Mouse (Mus musculus): ENCODE measurements around the gene Stag1. TPM values are rescaled to one million over a fixed set of nuclear protein-coding genes. Genes with fewer than 3 reads are reported as not detected.

Gene Stag1
- polyA plus RNA-seq, 1 experiment from 2014 or later: 40.9 TPM

GRCm38 (mm10) chr9:100581543-100582492, 15.8 kb upstream of the Stag1 start:
- WGBS: 45% methylated on average over 13 of the region's 13 CpGs
- ATAC-seq (replicated peaks; ENCODE audit: low FRiP score, low read depth) (peak; percentile 52; the same call in 1 of the 2 replicates), DNase-seq (ENCODE audit: low spot score) (peak; percentile 50)
- H3K4me1 ChIP-seq (replicated peaks; ENCODE audit: insufficient read depth, low read length): peaks cover 11% of the 10 kb centered on the region; the same call in 1 of the 2 replicates
- H3K36me3 ChIP-seq (ENCODE audit: insufficient read depth, low read length): no peaks in the 10 kb centered on the region
- no peak overlapping the region for H3K4me3 ChIP-seq (replicated peaks; ENCODE audit: low read depth, low read length)
- H3K9ac ChIP-seq (ENCODE audit: low read depth, low read length): no peak overlapping the region
- H3K27ac ChIP-seq: peak overlapping the region; percentile 60
- H3K9me3 ChIP-seq (replicated peaks; ENCODE audit: low read length): no peaks in the 10 kb centered on the region
- no peaks in the 10 kb centered on the region for H3K27me3 ChIP-seq (ENCODE audit: insufficient read depth, low read length)
- no peak for TF ChIP-seq CTCF (IDR thresholded peaks at IDR 0.05; ENCODE audit: low read depth)
- H3K4me2 ChIP-seq (ENCODE audit: low read length): no peak overlapping the region

DNA sequence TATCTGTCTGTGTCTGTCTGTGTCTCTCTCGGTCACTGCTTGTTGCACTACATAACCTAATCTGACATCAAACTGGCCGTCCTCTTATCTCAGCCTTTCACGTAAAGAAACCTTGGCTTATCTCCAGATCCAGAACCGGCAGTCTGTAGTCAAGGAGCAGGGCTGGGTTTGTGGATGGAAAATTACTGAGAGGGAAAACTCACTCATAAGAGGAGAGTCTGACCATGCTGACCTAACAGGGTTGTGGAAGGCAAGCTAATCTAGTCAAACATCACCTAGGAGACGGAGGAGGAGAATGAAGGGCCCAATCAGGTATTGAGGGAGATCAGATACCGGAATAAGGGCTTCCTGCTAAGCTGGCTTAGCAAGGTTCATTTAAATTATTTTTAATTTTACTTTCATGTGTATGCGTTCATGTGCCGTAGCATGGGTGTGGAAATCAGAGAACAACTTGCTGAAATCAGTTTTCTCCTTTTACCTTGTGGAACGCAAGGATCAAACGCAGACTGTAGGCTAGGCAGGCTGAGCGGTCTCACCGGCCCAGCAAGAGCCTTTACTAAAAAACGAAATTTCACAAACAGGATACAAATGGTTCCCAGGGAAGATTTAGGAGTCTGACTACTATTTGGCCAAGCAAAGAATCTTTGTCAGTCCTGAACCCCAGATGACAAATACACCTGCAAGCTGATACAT, 14.6 kb upstream of the Stag1 start:
- Histone ChIP-seq H3K27ac (peak overlapping the region; percentile 85), H3K9me3 (replicated peaks; ENCODE audit: low read length) (no peaks in the 10 kb centered on the region), H3K4me1 (replicated peaks; ENCODE audit: insufficient read depth, low read length) (peaks cover 11% of the 10 kb centered on the region; the same call in 1 of the 2 replicates), H3K36me3 (ENCODE audit: insufficient read depth, low read length) (no peaks in the 10 kb centered on the region), H3K4me2 (ENCODE audit: low read length) (peak overlapping the region; percentile 32; the same call in 1 of the 2 replicates), H3K4me3 (replicated peaks; ENCODE audit: low read depth, low read length) (no peak overlapping the region), H3K9ac (ENCODE audit: low read depth, low read length) (no peak overlapping the region), H3K27me3 (ENCODE audit: insufficient read depth, low read length) (no peaks in the 10 kb centered on the region)
- ATAC-seq (replicated peaks; ENCODE audit: low FRiP score, low read depth) (peak; percentile 89), DNase-seq (ENCODE audit: low spot score) (peak; percentile 74)
- 45% methylated on average over 13 of the region's 13 CpGs for WGBS
- TF ChIP-seq CTCF (IDR thresholded peaks at IDR 0.05; ENCODE audit: low read depth): no peak

GRCm38 (mm10) chr9:100584031-100584430, 13.6 kb upstream of the Stag1 start:
- no peak overlapping the region for H3K9ac ChIP-seq (ENCODE audit: low read depth, low read length)
- H3K9me3 ChIP-seq (replicated peaks; ENCODE audit: low read length): no peaks in the 10 kb centered on the region
- ATAC-seq (replicated peaks; ENCODE audit: low FRiP score, low read depth) (no peak), DNase-seq (ENCODE audit: low spot score) (no peak)
- no peaks in the 10 kb centered on the region for H3K36me3 ChIP-seq (ENCODE audit: insufficient read depth, low read length)
- WGBS: 55% methylated on average over 4 of the region's 4 CpGs
- no peak overlapping the region for H3K4me2 ChIP-seq (ENCODE audit: low read length)
- no peaks in the 10 kb centered on the region for H3K27me3 ChIP-seq (ENCODE audit: insufficient read depth, low read length)
- no peak for TF ChIP-seq CTCF (IDR thresholded peaks at IDR 0.05; ENCODE audit: low read depth)
- no peak overlapping the region for H3K4me3 ChIP-seq (replicated peaks; ENCODE audit: low read depth, low read length)
- peak overlapping the region; percentile 85 for H3K27ac ChIP-seq
- peaks cover 11% of the 10 kb centered on the region; the same call in 1 of the 2 replicates for H3K4me1 ChIP-seq (replicated peaks; ENCODE audit: insufficient read depth, low read length)

GRCm38 (mm10) chr9:100590462-100590861, 7.1 kb upstream of the Stag1 start:
- WGBS: 61% methylated on average over 4 of the region's 4 CpGs
- Histone ChIP-seq H3K27ac (no peak overlapping the region), H3K4me1 (replicated peaks; ENCODE audit: insufficient read depth, low read length) (no peaks in the 10 kb centered on the region), H3K4me2 (ENCODE audit: low read length) (no peak overlapping the region), H3K9ac (ENCODE audit: low read depth, low read length) (no peak overlapping the region), H3K9me3 (replicated peaks; ENCODE audit: low read length) (no peaks in the 10 kb centered on the region), H3K36me3 (ENCODE audit: insufficient read depth, low read length) (no peaks in the 10 kb centered on the region), H3K27me3 (ENCODE audit: insufficient read depth, low read length) (no peaks in the 10 kb centered on the region), H3K4me3 (replicated peaks; ENCODE audit: low read depth, low read length) (no peak overlapping the region)
- TF ChIP-seq CTCF (IDR thresholded peaks at IDR 0.05; ENCODE audit: low read depth): no peak
- DNase-seq (ENCODE audit: low spot score) (no peak), ATAC-seq (replicated peaks; ENCODE audit: low FRiP score, low read depth) (no peak)

GRCm38 (mm10) chr9:100596317-100596716, 1.3 kb upstream of the Stag1 start:
- Histone ChIP-seq H3K9me3 (replicated peaks; ENCODE audit: low read length) (no peaks in the 10 kb centered on the region), H3K4me3 (replicated peaks; ENCODE audit: low read depth, low read length) (no peak overlapping the region), H3K27ac (no peak overlapping the region), H3K36me3 (ENCODE audit: insufficient read depth, low read length) (no peaks in the 10 kb centered on the region), H3K27me3 (ENCODE audit: insufficient read depth, low read length) (no peaks in the 10 kb centered on the region), H3K4me2 (ENCODE audit: low read length) (no peak overlapping the region), H3K4me1 (replicated peaks; ENCODE audit: insufficient read depth, low read length) (no peaks in the 10 kb centered on the region), H3K9ac (ENCODE audit: low read depth, low read length) (no peak overlapping the region)
- TF ChIP-seq CTCF (IDR thresholded peaks at IDR 0.05; ENCODE audit: low read depth): no peak
- ATAC-seq (replicated peaks; ENCODE audit: low FRiP score, low read depth) (no peak), DNase-seq (ENCODE audit: low spot score) (no peak)
- 92% methylated on average over 8 of the region's 8 CpGs for WGBS

GRCm38 (mm10) chr9:100599761-100600328, 2.2 kb downstream of the Stag1 start:
- TF ChIP-seq CTCF (IDR thresholded peaks at IDR 0.05; ENCODE audit: low read depth): no peak
- Histone ChIP-seq H3K27me3 (ENCODE audit: insufficient read depth, low read length) (no peaks in the 10 kb centered on the region), H3K4me1 (replicated peaks; ENCODE audit: insufficient read depth, low read length) (no peaks in the 10 kb centered on the region), H3K4me2 (ENCODE audit: low read length) (no peak overlapping the region), H3K27ac (no peak overlapping the region), H3K9me3 (replicated peaks; ENCODE audit: low read length) (no peaks in the 10 kb centered on the region), H3K4me3 (replicated peaks; ENCODE audit: low read depth, low read length) (no peak overlapping the region), H3K36me3 (ENCODE audit: insufficient read depth, low read length) (no peaks in the 10 kb centered on the region), H3K9ac (ENCODE audit: low read depth, low read length) (no peak overlapping the region)
- ATAC-seq (replicated peaks; ENCODE audit: low FRiP score, low read depth) (no peak), DNase-seq (ENCODE audit: low spot score) (no peak)
- WGBS: 65% methylated on average over 3 of the region's 3 CpGs

Measured in kidney, postnatal 0 days (tissue).